Mouse (Mus musculus) spleen, adult 10 weeks (tissue): ENCODE data around the gene Gpr4. TPM values are rescaled to one million over a fixed set of nuclear protein-coding genes. Genes with fewer than 3 reads are reported as not detected.

ENCODE experiments used
- polyA plus RNA-seq: library from polyadenylated mRNA; stranded (reverse); fragments of 350-450 nt; fragmentation: Illumina TruSeq; extraction: RNeasy Lipid Tissue Mini Kit (QIAGEN cat#74804); gene quantifications from one replicate; pipeline ENCODE4 v1.2.3, GENCODE M21; 2015; ENCODE audit warnings: low replicate concordance; ENCODE audit not compliant: insufficient read depth

Gpr4 gene
- polyA plus RNA-seq: 4.4 TPM

DNA sequence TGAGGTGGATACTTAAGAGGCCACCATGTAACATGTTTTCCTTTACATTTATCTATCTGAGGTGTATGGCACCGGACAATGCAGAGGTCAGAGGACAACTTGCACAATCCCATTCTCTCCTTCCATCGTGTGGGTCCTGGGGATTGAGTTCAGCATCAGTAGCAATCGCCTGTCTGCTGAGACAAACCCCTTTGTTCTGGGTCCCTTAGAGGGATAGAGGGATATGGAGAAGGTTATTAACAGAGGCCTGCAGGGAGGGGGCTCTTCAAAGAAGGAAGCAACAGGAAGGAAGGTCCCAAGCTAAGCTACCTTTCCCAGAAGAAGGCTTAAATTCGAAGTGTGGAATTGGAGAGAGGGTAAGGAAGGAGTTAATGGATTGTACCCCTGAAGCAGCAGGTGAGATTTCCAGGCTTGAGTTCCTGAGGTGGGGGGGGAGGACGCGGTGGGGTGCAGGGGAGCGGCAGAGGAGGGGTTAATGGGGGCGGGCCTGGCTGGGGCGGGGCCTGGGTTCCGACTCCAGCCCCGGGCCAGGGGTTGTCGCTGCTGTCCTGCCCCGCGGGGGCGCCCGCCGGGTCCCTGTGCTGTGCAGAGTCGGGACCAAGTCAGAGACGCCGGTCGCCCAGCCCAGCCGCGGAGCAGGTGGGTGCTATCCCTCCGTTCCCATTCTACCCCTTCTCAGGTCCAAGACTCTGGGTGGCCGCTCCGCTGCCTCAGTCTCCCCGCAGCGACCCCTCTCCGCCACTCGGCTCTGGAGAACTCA, at the start of gene Gpr4:
Gene Gpr4, plus strand, starts transcription at position 543 of the 760 bp plus-strand sequence.

DNA sequence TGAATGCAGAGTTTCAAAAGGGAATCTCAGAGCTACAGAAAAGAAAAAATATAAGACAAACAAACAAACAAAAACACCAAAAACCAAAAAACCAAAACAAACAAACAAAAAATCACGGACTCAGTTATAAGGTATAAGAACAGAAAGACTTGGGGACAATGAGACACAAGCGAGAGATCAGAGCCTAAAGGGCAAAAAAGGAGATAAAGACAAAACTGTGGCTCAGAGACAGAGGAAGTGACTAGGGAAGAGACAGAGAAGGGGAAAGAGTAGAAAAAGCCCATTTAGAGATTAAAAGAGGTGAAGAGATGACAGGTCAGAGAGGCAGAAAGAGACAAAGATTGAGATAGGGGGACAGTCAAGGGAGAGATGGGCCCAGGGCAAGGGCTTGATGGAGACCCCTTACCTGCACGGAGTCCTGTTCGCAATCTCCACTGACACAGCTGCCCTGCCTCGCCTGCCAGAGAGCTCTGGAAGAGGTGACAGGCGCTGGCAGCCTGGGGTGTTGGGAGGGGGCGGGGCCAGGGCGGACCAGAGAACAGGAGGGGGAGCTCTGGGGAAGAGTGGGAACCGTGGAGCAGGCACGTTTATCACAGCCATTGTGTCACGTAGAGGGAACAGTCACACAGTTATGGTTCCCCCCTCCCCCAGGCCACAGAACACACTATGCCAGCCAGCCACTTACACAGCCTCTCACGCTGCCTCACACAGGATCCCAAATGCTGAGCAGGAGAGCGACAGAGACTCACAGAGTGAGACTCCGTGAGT, 46.5 kb upstream of the Gpr4 start, which contains the start of gene Gipr:
Gene Gipr, minus strand, starts transcription at position 472 of the 768 bp plus-strand sequence.

DNA sequence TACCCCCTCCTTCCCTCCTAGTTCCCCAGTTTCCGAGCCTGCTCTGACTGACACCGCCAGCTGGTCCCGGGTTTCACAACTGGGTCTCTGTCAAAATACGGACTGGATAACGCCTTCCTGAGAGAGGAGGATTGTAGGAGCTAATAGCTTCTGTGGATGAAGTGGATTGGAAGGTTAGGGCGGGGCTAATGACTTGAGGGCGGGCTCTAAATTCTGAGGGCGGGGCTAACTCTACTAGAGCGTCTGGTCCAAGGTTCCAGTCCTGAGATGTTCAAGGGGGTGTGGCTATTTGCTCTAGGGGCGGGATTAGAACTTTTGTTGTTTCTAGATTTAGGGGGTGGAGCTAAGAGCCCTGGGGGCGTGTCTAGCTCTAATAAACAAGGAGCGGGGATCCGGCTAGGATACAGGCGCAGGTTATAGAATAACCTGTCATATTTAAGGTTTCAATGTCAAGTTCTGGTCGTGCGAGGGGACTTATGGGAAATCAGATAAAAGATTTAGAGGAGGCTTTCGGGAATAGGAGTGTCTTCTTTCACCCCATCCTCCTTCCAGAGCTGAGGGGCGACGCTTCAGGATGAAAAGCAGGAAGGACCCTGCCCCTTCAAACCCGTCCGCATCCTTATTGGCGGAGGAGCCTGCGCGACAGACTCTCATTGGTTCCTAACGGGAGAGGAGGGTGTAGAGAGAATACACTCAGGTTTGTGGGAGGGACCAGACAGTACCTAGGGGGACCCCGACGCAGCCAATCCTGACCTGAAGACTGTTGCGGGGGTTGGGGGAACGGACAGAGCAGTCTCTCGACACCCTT, 36.4 kb upstream of the Gpr4 start, which contains the start of gene Eml2:
Gene Eml2, plus strand, starts transcription at position 714 of the 808 bp plus-strand sequence.

DNA sequence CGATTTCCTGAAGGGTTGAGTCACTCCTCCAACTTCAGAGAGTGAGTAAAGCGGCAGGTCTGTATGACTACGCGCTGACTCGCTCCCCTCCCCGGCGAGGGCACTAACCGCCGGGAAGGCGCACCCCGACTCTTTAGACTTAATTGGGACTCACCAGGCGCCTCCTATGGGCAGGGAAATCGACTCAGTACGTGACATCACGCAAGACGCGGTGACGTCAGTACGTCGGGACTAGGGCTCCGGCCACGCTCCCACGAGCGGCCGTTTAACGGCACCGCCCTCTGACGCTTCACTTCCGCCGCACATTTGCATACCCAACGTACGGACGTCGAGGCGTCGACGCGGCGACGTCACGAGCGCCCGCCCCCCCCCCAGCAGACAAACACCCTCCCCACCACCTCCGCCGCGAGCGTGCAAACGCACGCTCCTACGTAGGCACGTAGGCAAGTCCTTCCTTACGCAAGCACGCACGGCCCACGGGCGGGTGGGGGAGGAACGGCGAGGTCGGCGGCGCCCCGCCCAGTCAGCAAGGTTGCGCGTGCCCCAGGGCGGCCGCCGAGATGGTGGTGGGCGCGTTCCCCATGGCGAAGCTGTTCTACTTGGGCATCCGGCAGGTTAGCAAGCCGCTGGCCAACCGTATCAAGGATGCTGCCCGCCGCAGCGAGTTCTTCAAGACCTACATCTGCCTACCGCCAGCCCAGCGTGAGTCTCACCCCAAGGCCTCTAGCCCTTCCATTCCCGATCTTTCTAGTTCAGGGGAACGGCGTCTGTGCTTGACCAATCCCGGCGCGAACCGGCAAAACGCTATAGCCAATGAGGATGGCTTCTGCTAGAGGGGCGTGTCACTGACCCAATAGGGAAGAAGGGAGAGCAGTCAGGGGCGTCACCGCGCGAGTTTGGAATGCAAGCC, 15.8 kb downstream of the Gpr4 start, which contains the start of gene Opa3:
Gene Opa3, plus strand, starts transcription at position 452 of the 910 bp plus-strand sequence.

DNA sequence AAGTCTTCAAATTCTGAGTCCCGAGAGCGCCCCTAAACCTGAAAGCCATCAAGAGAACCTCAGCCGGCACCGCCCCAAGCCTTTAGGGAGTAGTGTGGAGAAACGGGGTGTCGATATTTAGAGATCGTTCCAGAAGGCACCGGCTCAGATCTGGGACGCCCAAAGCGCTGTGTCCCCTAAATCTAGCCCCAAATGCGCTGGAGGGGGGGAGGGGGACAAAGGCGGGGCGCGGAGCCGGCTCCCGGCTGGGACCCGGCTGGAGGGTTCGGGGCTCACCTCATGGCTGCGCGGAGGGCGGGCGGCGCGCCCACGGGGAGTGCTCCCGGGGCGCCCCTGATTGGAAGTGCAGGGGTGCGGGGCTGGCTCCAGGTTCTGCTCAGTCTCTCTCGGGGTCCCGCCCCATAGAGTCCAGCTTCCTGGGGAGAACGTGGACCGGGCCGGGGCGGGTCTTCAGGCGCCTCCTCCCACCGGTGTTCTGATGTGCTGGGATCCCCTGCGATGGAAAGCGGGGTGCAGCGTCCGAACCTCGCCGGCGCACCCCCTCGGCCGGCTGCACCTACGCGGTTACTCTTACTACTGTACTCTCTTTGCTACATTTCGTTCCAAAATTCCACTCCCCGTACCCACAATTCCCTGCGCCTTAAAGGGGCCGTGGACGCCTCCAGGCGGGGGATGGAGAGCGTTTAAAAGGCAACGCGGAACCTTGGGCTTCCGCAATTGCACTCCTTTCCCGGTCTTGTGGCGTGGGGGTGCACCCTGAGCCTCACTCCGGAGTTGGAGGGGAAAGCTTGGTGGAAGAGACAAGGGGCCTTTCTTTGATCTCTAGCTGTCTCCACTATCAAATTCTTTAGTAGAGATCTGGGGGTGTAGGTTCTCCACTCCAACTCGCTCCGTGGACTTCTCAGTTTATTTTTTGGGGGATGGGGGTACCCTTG, 59.2 kb downstream of the Gpr4 start, which contains the start of gene Vasp:
Gene Vasp, minus strand, starts transcription at position 580 of the 935 bp plus-strand sequence.

Other genes with a start within 250 kb of the Gpr4 start
- not detected for gene Nanos2, start 225.1 kb upstream of the Gpr4 start, polyA plus RNA-seq
- gene Mypop, start 221.3 kb upstream of the Gpr4 start, polyA plus RNA-seq: 0.73 TPM
- 6.8 TPM for gene Irf2bp1, start 208.5 kb upstream of the Gpr4 start, polyA plus RNA-seq
- gene Foxa3, start 189.0 kb upstream of the Gpr4 start, polyA plus RNA-seq: not detected
- gene Sympk, start 188.2 kb upstream of the Gpr4 start, polyA plus RNA-seq: 43.3 TPM
- gene Rsph6a, start 157.8 kb upstream of the Gpr4 start, polyA plus RNA-seq: not detected
- 5.3 TPM for gene Dmwd, start 136.3 kb upstream of the Gpr4 start, polyA plus RNA-seq
- 37.1 TPM for gene Dmpk, start 128.7 kb upstream of the Gpr4 start, polyA plus RNA-seq
- gene Six5, start 117.9 kb upstream of the Gpr4 start, polyA plus RNA-seq: 2.0 TPM
- 0.11 TPM for gene Gm4969, start 94.2 kb upstream of the Gpr4 start, polyA plus RNA-seq
- gene Fbxo46, start 92.7 kb upstream of the Gpr4 start, polyA plus RNA-seq: 2.9 TPM
- 9.4 TPM for gene Qpctl, start 63.2 kb upstream of the Gpr4 start, polyA plus RNA-seq
- 28.2 TPM for gene Snrpd2, start 62.8 kb upstream of the Gpr4 start, polyA plus RNA-seq
- not detected for gene Gipr, start 46.4 kb upstream of the Gpr4 start, polyA plus RNA-seq
- gene Eml2, start 36.1 kb upstream of the Gpr4 start, polyA plus RNA-seq: 6.2 TPM
- 17.4 TPM for gene Opa3, start 15.8 kb downstream of the Gpr4 start, polyA plus RNA-seq
- 295 TPM for gene Vasp, start 59.3 kb downstream of the Gpr4 start, polyA plus RNA-seq
- 1.3 TPM for gene Ppm1n, start 67.5 kb downstream of the Gpr4 start, polyA plus RNA-seq
- 1.8 TPM for gene Rtn2, start 70.1 kb downstream of the Gpr4 start, polyA plus RNA-seq
- 1.4 TPM for gene Fosb, start 97.5 kb downstream of the Gpr4 start, polyA plus RNA-seq
- 15.9 TPM for gene Ercc1, start 132.2 kb downstream of the Gpr4 start, polyA plus RNA-seq
- 7.3 TPM for gene Cd3eap, start 146.9 kb downstream of the Gpr4 start, polyA plus RNA-seq
- gene Ppp1r13l, start 147.2 kb downstream of the Gpr4 start, polyA plus RNA-seq: 0.11 TPM
- 21.4 TPM for gene Ercc2, start 169.5 kb downstream of the Gpr4 start, polyA plus RNA-seq
- gene Klc3, start 191.6 kb downstream of the Gpr4 start, polyA plus RNA-seq: not detected
- not detected for gene Ckm, start 192.2 kb downstream of the Gpr4 start, polyA plus RNA-seq
- gene Mark4, start 246.3 kb downstream of the Gpr4 start, polyA plus RNA-seq: 9.6 TPM